Mouse (Mus musculus) ES-CJ7 (cell line): ENCODE results near the gene Gpr83.

Source experiments
- DNase-seq: peaks from one replicate; pipeline ENCODE4 v3.0.0; 2011; ENCODE audit warnings: low read depth, low spot score

The Gpr83 gene

GRCm38 (mm10) chr9:14859868-14860639 is at the start of gene Gpr83:
Gene Gpr83 (plus strand): TSS chr9:14860210.
- peak; percentile 46 for DNase-seq

DNA sequence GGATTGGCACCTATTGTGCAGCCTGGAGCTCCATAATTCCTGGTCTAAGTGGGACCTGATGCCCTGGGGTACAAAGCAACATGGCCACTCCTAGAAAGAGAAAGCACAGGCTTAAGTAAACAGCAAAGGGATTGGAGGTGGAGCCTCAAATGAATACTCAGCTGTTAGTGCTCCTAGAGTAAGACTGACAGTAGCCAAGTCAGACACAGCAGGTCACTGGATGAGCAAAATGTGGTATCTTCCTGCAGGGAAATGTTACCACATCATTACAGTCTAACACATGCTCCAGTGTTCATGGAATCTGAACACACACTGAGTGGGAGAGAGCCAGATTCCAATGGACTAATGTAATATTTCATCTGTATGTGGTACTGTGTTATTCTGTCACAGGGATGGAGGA is 38.6 kb upstream of the Gpr83 start:
- DNase-seq, result no peak

DNA sequence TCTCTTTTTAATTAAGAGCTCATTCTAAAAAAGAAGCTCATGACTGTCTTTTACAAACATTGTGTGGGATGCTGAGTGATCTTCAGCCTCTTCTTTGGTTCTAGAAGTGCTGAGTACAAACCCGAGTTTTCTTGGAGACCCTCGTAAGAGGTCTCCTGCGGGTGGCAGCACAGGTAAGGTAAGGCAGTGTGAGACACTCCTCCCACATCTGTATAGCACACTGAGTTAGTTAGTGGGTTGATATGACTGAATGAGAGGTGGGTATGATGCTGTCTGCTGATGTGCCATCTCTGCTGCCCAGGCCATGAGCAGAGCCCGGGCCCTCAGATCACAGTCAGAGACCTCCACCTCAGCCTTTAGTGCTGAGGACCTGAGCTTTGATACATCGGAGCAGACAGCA is 35.2 kb upstream of the Gpr83 start:
- DNase-seq, result no peak

- DNase-seq, result no peak
These were observed 32.1 kb upstream of the Gpr83 start for GRCm38 (mm10) chr9:14827875-14828274.

DNA sequence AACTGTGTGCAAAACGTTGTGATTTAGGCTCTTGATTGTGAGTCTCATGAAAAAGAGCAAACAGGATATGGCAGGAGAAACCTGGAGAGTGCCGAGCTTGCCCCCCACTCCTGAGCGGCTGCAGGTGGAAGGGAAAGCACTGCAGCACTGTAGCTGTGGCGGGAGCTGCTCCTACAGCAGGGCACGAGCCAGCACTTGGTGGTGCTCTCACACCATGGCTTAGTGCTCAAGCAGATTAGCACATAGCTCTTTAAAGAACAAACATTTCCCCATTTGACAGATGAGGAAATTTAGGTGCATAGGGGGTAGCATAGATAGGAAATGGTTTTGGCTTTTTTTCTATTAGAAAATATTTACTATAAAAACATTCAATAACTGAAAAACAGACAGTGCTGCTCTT is 28.0 kb upstream of the Gpr83 start:
- DNase-seq, result no peak

GRCm38 (mm10) chr9:14835335-14836075 is 24.5 kb upstream of the Gpr83 start:
- no peak for DNase-seq

- DNase-seq, result no peak
These were observed 20.5 kb upstream of the Gpr83 start for GRCm38 (mm10) chr9:14839527-14839926.

- DNase-seq, result no peak
These were observed 20.0 kb upstream of the Gpr83 start for GRCm38 (mm10) chr9:14839970-14840369.

- peak; percentile 53 for DNase-seq
These were observed 17.9 kb upstream of the Gpr83 start for GRCm38 (mm10) chr9:14841878-14842761.

GRCm38 (mm10) chr9:14843311-14843857 is 16.6 kb upstream of the Gpr83 start:
- DNase-seq, result no peak

- DNase-seq, result no peak
These were observed 16.1 kb upstream of the Gpr83 start for GRCm38 (mm10) chr9:14843901-14844300.

- DNase-seq, result peak; percentile 85
These were observed 13.6 kb upstream of the Gpr83 start for GRCm38 (mm10) chr9:14846428-14846827.

- DNase-seq, result no peak
These were observed 11.6 kb upstream of the Gpr83 start for GRCm38 (mm10) chr9:14848267-14848935.

DNA sequence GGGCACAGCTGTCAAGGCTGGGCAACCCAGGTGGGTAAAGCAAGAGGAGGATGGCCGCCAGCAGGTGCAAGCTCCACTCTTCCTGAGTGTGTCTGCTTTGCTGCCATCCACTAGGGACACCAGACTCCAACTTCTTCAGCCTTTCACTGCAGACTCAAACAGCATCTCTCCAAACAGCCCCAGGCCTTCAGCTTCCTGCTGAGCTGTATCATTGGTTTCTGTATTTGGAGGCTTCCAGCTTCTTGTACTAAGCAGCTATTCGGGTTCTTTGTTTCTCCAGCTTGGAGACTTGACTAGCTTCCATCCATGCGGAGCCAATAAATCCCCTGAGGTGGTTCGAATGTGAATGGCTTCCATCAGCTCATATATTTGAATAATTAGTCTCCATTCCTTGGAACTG is 5.4 kb upstream of the Gpr83 start:
- DNase-seq, result peak; percentile 73

- DNase-seq, result no peak
These were observed 2.9 kb upstream of the Gpr83 start for GRCm38 (mm10) chr9:14856922-14857654.

DNA sequence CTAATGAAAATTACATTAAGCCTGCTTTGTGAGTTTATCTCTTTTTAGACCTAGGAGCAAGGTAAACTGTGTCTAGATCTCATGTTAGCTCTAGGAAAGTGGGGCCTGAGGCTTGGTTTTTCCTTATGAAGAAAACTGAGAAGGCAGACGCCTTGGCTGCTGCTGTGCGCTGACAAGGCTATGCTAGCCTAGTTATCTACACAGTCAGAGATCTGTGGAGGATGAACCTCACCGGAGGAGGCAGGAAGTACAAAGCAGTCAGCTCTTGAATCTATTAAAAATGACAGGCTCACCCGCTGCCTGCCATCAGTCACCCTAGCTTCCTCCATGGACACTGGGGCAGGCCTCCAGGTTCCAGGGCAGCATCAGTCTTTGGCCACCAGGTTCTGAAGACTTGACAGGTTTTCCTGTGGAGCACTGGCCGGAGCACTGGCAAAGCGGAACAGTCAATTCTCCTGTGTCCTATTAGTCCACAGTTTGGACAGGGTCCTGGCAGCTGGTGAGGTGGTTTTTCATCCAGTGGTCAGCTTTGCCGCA is 1.8 kb upstream of the Gpr83 start:
- DNase-seq, result no peak

GRCm38 (mm10) chr9:14858782-14859181 is 1.2 kb upstream of the Gpr83 start:
- DNase-seq, result peak; percentile 63

DNA sequence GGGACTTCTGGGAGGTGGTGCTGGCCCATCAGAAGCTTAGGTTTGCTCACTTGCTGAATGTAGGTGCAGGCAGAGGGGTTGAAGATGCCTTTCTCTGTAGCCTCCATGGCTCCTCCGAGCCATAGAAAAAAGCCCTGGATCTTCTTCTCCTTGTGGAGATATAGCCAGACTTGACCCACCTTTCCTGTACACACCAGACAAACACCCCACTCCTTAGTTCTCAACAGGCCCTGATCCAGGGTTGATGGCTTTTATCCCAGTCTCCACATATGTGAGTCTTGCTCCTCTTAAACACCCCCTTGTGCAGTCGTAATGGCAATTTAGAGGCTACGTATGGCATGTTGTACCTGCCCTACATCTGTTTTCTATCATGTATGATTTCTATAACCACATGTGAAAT is 3.1 kb downstream of the Gpr83 start:
- DNase-seq, result no peak

GRCm38 (mm10) chr9:14864726-14865125 is 4.7 kb downstream of the Gpr83 start:
- DNase-seq, result no peak

DNA sequence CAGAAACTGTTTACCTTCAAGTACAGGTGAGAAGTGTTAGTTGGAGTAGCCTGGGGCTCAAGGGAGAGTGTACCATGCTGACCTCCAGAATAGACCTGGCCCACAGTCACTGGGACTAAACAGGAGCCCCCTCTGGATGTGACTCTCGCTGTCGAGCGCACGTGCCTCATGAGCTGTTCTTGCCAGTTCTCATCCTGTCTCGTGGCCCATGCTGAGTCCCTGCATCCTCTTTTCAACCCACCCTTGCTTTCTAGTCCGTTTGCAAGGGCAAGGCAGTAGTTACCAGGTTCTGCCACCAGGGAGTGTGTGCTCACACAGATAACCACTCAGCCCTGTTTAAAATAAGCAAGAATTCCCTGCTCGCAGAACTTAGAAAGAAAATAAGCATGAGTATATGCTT is 6.9 kb downstream of the Gpr83 start:
- DNase-seq, result peak; percentile 66
